9 mouse cellular contexts compared by ENCODE assay signal in the genomic region with DNA sequence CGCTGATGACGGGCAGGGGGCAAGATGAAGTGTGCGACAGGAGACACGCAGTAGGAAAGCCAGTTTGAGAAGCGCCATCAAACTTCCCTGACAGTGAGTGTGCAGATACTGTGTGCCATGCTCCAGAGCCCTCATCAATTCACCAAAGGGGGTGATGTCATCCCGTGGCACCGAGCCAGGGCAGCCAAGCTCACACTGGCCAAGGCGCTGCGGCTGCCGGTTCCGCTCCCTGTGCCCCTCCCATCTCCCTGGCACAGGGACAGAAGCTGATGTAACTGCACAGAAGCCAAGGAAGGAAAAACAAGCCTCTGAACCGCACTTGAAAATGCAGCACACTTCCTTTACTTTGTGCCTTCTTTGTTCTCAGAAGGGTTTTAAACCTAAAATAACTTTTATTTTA. TPM values are rescaled to one million over a fixed set of nuclear protein-coding genes. Genes with fewer than 3 reads are reported as not detected.
DNase-seq lines count a peak whose midpoint lies in the region; ATAC-seq lines count a peak whose summit lies in the region.
"Had no signal": no experiment of that assay in that cellular context is flagged by ENCODE, and none has a peak within 500 bp of the region (broad histone marks: within the 10 kb centered on the region; RNA-seq: fewer than 3 reads in every experiment).

No protein-coding gene starts in this region.

- peak; percentile 97 for ATAC-seq in hindbrain, embryonic 16.5 days
- peak; percentile 96 for ATAC-seq in megakaryocyte-erythroid progenitor cell, adult 5-6 weeks (replicated peaks; ENCODE audit: low FRiP score, low TSS enrichment, poor library complexity, severe bottlenecking)

- H3K4me2 ChIP-seq in hindbrain, embryonic 16.5 days (ENCODE audit: low read length): peak overlapping the region; percentile 0; the same call in 1 of the 2 replicates
- H3K4me2 ChIP-seq: limb, embryonic 12.5 days had no signal

- no peaks in the 10 kb centered on the region for H3K27me3 ChIP-seq in hindbrain, embryonic 16.5 days (replicated peaks; ENCODE audit: control insufficient read depth, insufficient read depth, low read length)
- H3K27me3 ChIP-seq: limb, embryonic 12.5 days had no signal

- peak; percentile 97 for DNase-seq in NIH3T3 (ENCODE audit: low read depth)
- peak; percentile 100 for DNase-seq in cerebellum, adult 18-20 months
- peak; percentile 98 for DNase-seq in gastrocnemius, adult 18-20 months (ENCODE audit: low spot score)
- peak; percentile 96 to 97 for DNase-seq in layer of hippocampus, postnatal 36 days
- DNase-seq in right cerebral cortex, postnatal 25 days: peak; percentile 92
- no peak for DNase-seq in embryo, embryonic 11 days

- WGBS in hindbrain, embryonic 16.5 days: 14% methylated on average over 12 of the region's 12 CpGs

- peaks cover 16% of the 10 kb centered on the region for H3K4me1 ChIP-seq in hindbrain, embryonic 16.5 days (ENCODE audit: control insufficient read depth, insufficient read depth, low read depth, low read length)

- H3K27ac ChIP-seq in hindbrain, embryonic 16.5 days (ENCODE audit: low read depth, low read length): peak overlapping the region; percentile 74
- H3K27ac ChIP-seq: limb, embryonic 12.5 days had no signal

- no peak overlapping the region for H3K4me3 ChIP-seq in hindbrain, embryonic 16.5 days (ENCODE audit: low read length)
- H3K4me3 ChIP-seq: limb, embryonic 12.5 days had no signal

- H3K9me3 ChIP-seq in hindbrain, embryonic 16.5 days (ENCODE audit: control insufficient read depth, low read length): no peaks in the 10 kb centered on the region; the same call in 1 of the 2 replicates
- H3K9me3 ChIP-seq: limb, embryonic 12.5 days had no signal

- H3K9ac ChIP-seq in hindbrain, embryonic 16.5 days (ENCODE audit: low read depth, low read length): 0 out of 2 replicates have a peak overlapping the region, but pooled peaks have one; percentile 35
- H3K9ac ChIP-seq: limb, embryonic 12.5 days had no signal

- H3K36me3 ChIP-seq in hindbrain, embryonic 16.5 days (ENCODE audit: control insufficient read depth, insufficient read depth, low read length): peaks cover 48% of the 10 kb centered on the region

RNA-seq across cellular contexts. Expression of a gene that starts 6.8 kb away (rescaled TPM):
- total RNA-seq in gastrocnemius, adult 18-20 months (2021): 100 to 1,000 TPM in 1 of 2 experiments, 10 to 100 TPM in 1; 98.9 to 104 TPM
- polyA plus RNA-seq in hindbrain, embryonic 16.5 days (2015; fragmentation: Nextera tagmentation; extraction: Ambion mirVana): 97.9 and 112 TPM in 2 replicates
- total RNA-seq in layer of hippocampus, postnatal 36 days (2021): 100 to 1,000 TPM; 246 to 289 TPM
- total RNA-seq in megakaryocyte-erythroid progenitor cell, adult 5-6 weeks (2014; fragmentation: Nextera tagmentation): 25.5 and 35.1 TPM in 2 replicates
- 53.1 and 61.4 TPM in 2 replicates for total RNA-seq in megakaryocyte-erythroid progenitor cell, adult 5-6 weeks (2017)

RNA-seq across cellular contexts. Expression of a gene that starts 40.4 kb away (rescaled TPM):
- 1 to 10 TPM; 4.4 to 5.4 TPM for total RNA-seq in gastrocnemius, adult 18-20 months (2021)
- polyA plus RNA-seq in hindbrain, embryonic 16.5 days (2015; fragmentation: Nextera tagmentation; extraction: Ambion mirVana): 3.0 TPM in 2 replicates
- 10 to 100 TPM; 59.5 to 62.7 TPM for total RNA-seq in layer of hippocampus, postnatal 36 days (2021)
- 0.32 and 1.2 TPM in 2 replicates for total RNA-seq in megakaryocyte-erythroid progenitor cell, adult 5-6 weeks (2014; fragmentation: Nextera tagmentation)
- 1.1 and 1.7 TPM in 2 replicates for total RNA-seq in megakaryocyte-erythroid progenitor cell, adult 5-6 weeks (2017)

Comparison
In these comparisons a context has a peak if more than half of its experiments do, and no peak if none do; other contexts are left out.
1. RNA of a gene that starts 40.4 kb away (total RNA-seq): 59.5 to 62.7 TPM in layer of hippocampus, postnatal 36 days; 4.4 to 5.4 TPM in gastrocnemius, adult 18-20 months and 0.32 to 1.7 TPM in megakaryocyte-erythroid progenitor cell, adult 5-6 weeks; every median in the first group is over 4 times any median in the second.